ENCODE assay signal across 16 mouse cellular contexts in the genomic region with DNA sequence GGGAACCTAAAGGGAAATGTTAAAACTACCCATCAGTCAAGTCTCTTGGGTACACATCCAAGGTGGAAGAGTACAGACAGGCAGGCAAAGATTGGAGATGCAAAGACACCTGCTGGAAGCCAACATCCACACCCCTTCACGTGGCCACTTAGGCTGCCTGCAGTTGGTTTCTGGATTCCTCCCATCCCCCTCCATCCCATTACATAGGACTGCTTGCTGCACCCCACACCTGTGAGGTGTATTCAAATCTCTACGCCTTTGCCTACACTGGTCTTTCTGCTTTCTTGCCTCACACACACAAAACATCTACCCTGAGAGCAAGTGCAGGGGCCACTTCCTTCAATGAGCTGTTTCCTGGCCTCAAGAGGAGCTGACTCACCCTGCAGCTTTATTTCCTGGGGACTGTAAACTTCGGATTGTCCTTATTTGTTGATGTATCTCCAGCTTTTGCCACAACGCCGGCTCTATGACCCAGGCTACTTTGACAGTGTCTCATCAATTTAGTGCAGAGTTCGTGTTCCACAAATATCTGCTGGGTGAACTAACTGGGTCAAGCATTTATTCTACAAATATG.
"Had no signal": no experiment of that assay in that cellular context is flagged by ENCODE, and none has a peak within 500 bp of the region (broad histone marks: within the 10 kb centered on the region; RNA-seq: fewer than 3 reads in every experiment).

No protein-coding gene starts in this region.

- H3K9ac ChIP-seq: limb, embryonic 15.5 days; liver, embryonic 12.5 days; lung, embryonic 14.5 days; midbrain, embryonic 15.5 days; neural tube, embryonic 12.5 days had no signal

- H3K4me2 ChIP-seq: limb, embryonic 15.5 days; liver, embryonic 12.5 days; lung, embryonic 14.5 days; midbrain, embryonic 15.5 days; neural tube, embryonic 12.5 days had no signal

- H3K27me3 ChIP-seq: limb, embryonic 15.5 days; liver, embryonic 12.5 days; midbrain, embryonic 15.5 days; neural tube, embryonic 12.5 days had no signal

- H3K36me3 ChIP-seq: limb, embryonic 15.5 days; liver, embryonic 12.5 days; midbrain, embryonic 15.5 days; neural tube, embryonic 12.5 days had no signal

- H3K4me1 ChIP-seq: limb, embryonic 15.5 days; liver, embryonic 12.5 days; midbrain, embryonic 15.5 days; neural tube, embryonic 12.5 days had no signal

- H3K9me3 ChIP-seq: limb, embryonic 15.5 days; liver, embryonic 12.5 days; midbrain, embryonic 15.5 days; neural tube, embryonic 12.5 days had no signal

- H3K4me3 ChIP-seq: limb, embryonic 15.5 days; liver, embryonic 12.5 days; midbrain, embryonic 15.5 days; neural tube, embryonic 12.5 days had no signal

- H3K27ac ChIP-seq: kidney, postnatal 0 days; limb, embryonic 15.5 days; liver, embryonic 12.5 days; macrophage; midbrain, embryonic 15.5 days; neural tube, embryonic 12.5 days had no signal

- ATAC-seq: liver, embryonic 12.5 days; midbrain, embryonic 15.5 days had no signal

- DNase-seq: kidney, adult 11 months; kidney, adult 9 months; kidney, postnatal 36 days; layer of hippocampus, adult 9-11 months; layer of hippocampus, postnatal 36 days; lung, embryonic 14.5 days; lung, postnatal 10 days; retina, postnatal 1 day; right cerebral cortex, postnatal 4 days; thymus, postnatal 36 days had no signal
